Mouse (Mus musculus): ENCODE measurements at regions not wholly inside any gene's neighbourhood (a gene's known extent, or its start where the extent isn't known, plus 50 kb on each side); places are given as distances from the start of the nearest gene placed in this dataset.
"Not testable (repeated sequence)": the region's sequence is repeated elsewhere in the genome, so short reads cannot be mapped to it uniquely, and the experiment has no call there.

GRCm38 (mm10) chr12:19125541-19125940, 611.2 kb downstream of the 5730507C01Rik start:
- no peak overlapping the region for H3K27ac ChIP-seq (replicated peaks; ENCODE audit: insufficient read depth, low read depth, low read length)
- H3K4me3 ChIP-seq (ENCODE audit: insufficient read depth, low read depth, low read length): no peak overlapping the region
- peak; percentile 41 for DNase-seq (ENCODE audit: extremely low read depth, low read depth, low spot score)
- 62% methylated on average over 4 of the region's 4 CpGs for WGBS
- no peak overlapping the region for H3K9ac ChIP-seq (ENCODE audit: low read depth, low read length)
- H3K4me1 ChIP-seq (ENCODE audit: control insufficient read depth, insufficient read depth, low read length): no peaks in the 10 kb centered on the region
- no peaks in the 10 kb centered on the region for H3K27me3 ChIP-seq (ENCODE audit: control insufficient read depth, insufficient read depth, low read length)
- no peaks in the 10 kb centered on the region for H3K79me2 ChIP-seq (ENCODE audit: control insufficient read depth, insufficient read depth, low read length)
- no peak for TF ChIP-seq CTCF (IDR thresholded peaks at IDR 0.05; ENCODE audit: low read depth, low read length)
- TF ChIP-seq POLR2A (IDR thresholded peaks at IDR 0.05; ENCODE audit: extremely low read depth, insufficient read depth, low read length): no peak
- H3K36me3 ChIP-seq (ENCODE audit: control insufficient read depth, insufficient read depth, low read length): no peaks in the 10 kb centered on the region

GRCm38 (mm10) chr12:19175631-19176030, 661.3 kb downstream of the 5730507C01Rik start:
- Histone ChIP-seq H3K4me1 (ENCODE audit: control insufficient read depth, insufficient read depth, low read length) (no peaks in the 10 kb centered on the region), H3K4me3 (ENCODE audit: insufficient read depth, low read depth, low read length) (no peak overlapping the region), H3K36me3 (ENCODE audit: control insufficient read depth, insufficient read depth, low read length) (no peaks in the 10 kb centered on the region), H3K27me3 (ENCODE audit: control insufficient read depth, insufficient read depth, low read length) (no peaks in the 10 kb centered on the region), H3K79me2 (ENCODE audit: control insufficient read depth, insufficient read depth, low read length) (no peaks in the 10 kb centered on the region), H3K9ac (ENCODE audit: low read depth, low read length) (no peak overlapping the region), H3K27ac (replicated peaks; ENCODE audit: insufficient read depth, low read depth, low read length) (no peak overlapping the region)
- no peak for TF ChIP-seq CTCF (IDR thresholded peaks at IDR 0.05; ENCODE audit: low read depth, low read length)
- no peak for TF ChIP-seq POLR2A (IDR thresholded peaks at IDR 0.05; ENCODE audit: extremely low read depth, insufficient read depth, low read length)
- DNase-seq (ENCODE audit: extremely low read depth, low read depth, low spot score): no peak
- WGBS: 16% methylated on average over 39 of the region's 43 CpGs

- 94% methylated on average over 5 of the region's 5 CpGs for WGBS
- H3K27ac ChIP-seq (replicated peaks; ENCODE audit: insufficient read depth, low read depth, low read length): no peak overlapping the region
- H3K4me3 ChIP-seq (ENCODE audit: insufficient read depth, low read depth, low read length): no peak overlapping the region
- H3K36me3 ChIP-seq (ENCODE audit: control insufficient read depth, insufficient read depth, low read length): no peaks in the 10 kb centered on the region
- no peak overlapping the region for H3K9ac ChIP-seq (ENCODE audit: low read depth, low read length)
- no peak for DNase-seq (ENCODE audit: extremely low read depth, low read depth, low spot score)
- no peaks in the 10 kb centered on the region for H3K4me1 ChIP-seq (ENCODE audit: control insufficient read depth, insufficient read depth, low read length)
- H3K79me2 ChIP-seq (ENCODE audit: control insufficient read depth, insufficient read depth, low read length): no peaks in the 10 kb centered on the region
- H3K27me3 ChIP-seq (ENCODE audit: control insufficient read depth, insufficient read depth, low read length): no peaks in the 10 kb centered on the region
- TF ChIP-seq POLR2A (IDR thresholded peaks at IDR 0.05; ENCODE audit: extremely low read depth, insufficient read depth, low read length) (no peak), CTCF (IDR thresholded peaks at IDR 0.05; ENCODE audit: low read depth, low read length) (no peak)
Observed at GRCm38 (mm10) chr12:19192396-19192795, 678.1 kb downstream of the 5730507C01Rik start.

GRCm38 (mm10) chr12:19193041-19193440, 678.7 kb downstream of the 5730507C01Rik start:
- not testable (repeated sequence) for H3K4me3 ChIP-seq (ENCODE audit: insufficient read depth, low read depth, low read length); H3K79me2 ChIP-seq (ENCODE audit: control insufficient read depth, insufficient read depth, low read length); H3K4me1 ChIP-seq (ENCODE audit: control insufficient read depth, insufficient read depth, low read length); H3K9ac ChIP-seq (ENCODE audit: low read depth, low read length); DNase-seq (ENCODE audit: extremely low read depth, low read depth, low spot score); H3K27me3 ChIP-seq (ENCODE audit: control insufficient read depth, insufficient read depth, low read length); H3K36me3 ChIP-seq (ENCODE audit: control insufficient read depth, insufficient read depth, low read length); H3K27ac ChIP-seq (replicated peaks; ENCODE audit: insufficient read depth, low read depth, low read length)
- WGBS: 73% methylated on average over 3 of the region's 3 CpGs

- H3K79me2 ChIP-seq (ENCODE audit: control insufficient read depth, insufficient read depth, low read length); H3K27ac ChIP-seq (replicated peaks; ENCODE audit: insufficient read depth, low read depth, low read length); H3K27me3 ChIP-seq (ENCODE audit: control insufficient read depth, insufficient read depth, low read length); H3K4me1 ChIP-seq (ENCODE audit: control insufficient read depth, insufficient read depth, low read length); H3K36me3 ChIP-seq (ENCODE audit: control insufficient read depth, insufficient read depth, low read length); H3K9ac ChIP-seq (ENCODE audit: low read depth, low read length); H3K4me3 ChIP-seq (ENCODE audit: insufficient read depth, low read depth, low read length): not testable (repeated sequence)
- DNase-seq (ENCODE audit: extremely low read depth, low read depth, low spot score): peak; percentile 5
- 76% methylated on average over 1 of the region's 1 CpGs for WGBS
Observed at GRCm38 (mm10) chr12:19223996-19224395, 709.7 kb downstream of the 5730507C01Rik start.

- not testable (repeated sequence) for H3K27ac ChIP-seq (replicated peaks; ENCODE audit: insufficient read depth, low read depth, low read length); DNase-seq (ENCODE audit: extremely low read depth, low read depth, low spot score)
- 93% methylated on average over 23 of the region's 23 CpGs for WGBS
Observed at GRCm38 (mm10) chr12:19246731-19247130, 707.6 kb upstream of the Gm21863 start.

GRCm38 (mm10) chr12:19288271-19288890, 665.9 kb upstream of the Gm21863 start:
- H3K4me3 ChIP-seq (ENCODE audit: insufficient read depth, low read depth, low read length): peak overlapping the region; percentile 7; the same call in 1 of the 2 replicates
- not testable (repeated sequence) for H3K9ac ChIP-seq (ENCODE audit: low read depth, low read length)

More at GRCm38 (mm10) chr12:19246731-19247130, 707.6 kb upstream of the Gm21863 start:
- not testable (repeated sequence) for H3K4me3 ChIP-seq (ENCODE audit: insufficient read depth, low read depth, low read length); H3K9ac ChIP-seq (ENCODE audit: low read depth, low read length); H3K27me3 ChIP-seq (ENCODE audit: control insufficient read depth, insufficient read depth, low read length); H3K79me2 ChIP-seq (ENCODE audit: control insufficient read depth, insufficient read depth, low read length); H3K36me3 ChIP-seq (ENCODE audit: control insufficient read depth, insufficient read depth, low read length); H3K4me1 ChIP-seq (ENCODE audit: control insufficient read depth, insufficient read depth, low read length)

GRCm38 (mm10) chr12:19289038-19289437, 665.3 kb upstream of the Gm21863 start:
- not testable (repeated sequence) for H3K36me3 ChIP-seq (ENCODE audit: control insufficient read depth, insufficient read depth, low read length); H3K79me2 ChIP-seq (ENCODE audit: control insufficient read depth, insufficient read depth, low read length); H3K27me3 ChIP-seq (ENCODE audit: control insufficient read depth, insufficient read depth, low read length); DNase-seq (ENCODE audit: extremely low read depth, low read depth, low spot score); H3K4me1 ChIP-seq (ENCODE audit: control insufficient read depth, insufficient read depth, low read length); H3K9ac ChIP-seq (ENCODE audit: low read depth, low read length); H3K4me3 ChIP-seq (ENCODE audit: insufficient read depth, low read depth, low read length); H3K27ac ChIP-seq (replicated peaks; ENCODE audit: insufficient read depth, low read depth, low read length)
- 41% methylated on average over 18 of the region's 18 CpGs for WGBS

More at GRCm38 (mm10) chr12:19288271-19288890, 665.9 kb upstream of the Gm21863 start:
- WGBS: 8% methylated on average over 72 of the region's 75 CpGs
- H3K27me3 ChIP-seq (ENCODE audit: control insufficient read depth, insufficient read depth, low read length); H3K4me1 ChIP-seq (ENCODE audit: control insufficient read depth, insufficient read depth, low read length); H3K79me2 ChIP-seq (ENCODE audit: control insufficient read depth, insufficient read depth, low read length); H3K27ac ChIP-seq (replicated peaks; ENCODE audit: insufficient read depth, low read depth, low read length); H3K36me3 ChIP-seq (ENCODE audit: control insufficient read depth, insufficient read depth, low read length): not testable (repeated sequence)
- DNase-seq (ENCODE audit: extremely low read depth, low read depth, low spot score): peak; percentile 0
